Mouse (Mus musculus) monocyte, adult 2 months (primary cell): ENCODE data around the gene Ubald1.

Experiments used
- DNase-seq, 2 experiments: peaks; one replicate each; pipeline ENCODE4 v3.0.0; 2022; ENCODE audit warnings: low spot score in 2 of 2, low read depth in 1 of 2

The Ubald1 gene

DNA sequence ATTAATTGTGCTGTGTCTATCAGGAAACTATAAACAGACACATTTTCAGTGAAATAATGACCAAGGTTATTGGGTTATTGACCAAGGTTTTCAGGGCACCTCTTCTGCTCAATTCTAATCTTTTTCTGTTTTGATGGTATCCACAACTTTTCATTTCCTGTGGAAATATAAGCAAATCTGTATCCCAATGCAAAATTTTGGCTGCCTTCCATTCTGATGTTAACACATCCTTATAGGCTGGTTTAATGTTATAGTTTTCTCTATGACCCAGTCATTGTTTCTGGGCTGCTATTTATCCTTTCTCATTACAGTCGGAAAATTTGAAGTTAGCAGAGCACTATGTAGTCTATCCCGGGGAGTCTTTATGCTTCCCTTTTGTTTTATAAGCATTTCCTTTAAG, 19.6 kb upstream of the Ubald1 start:
- no peak for DNase-seq

- no peak for DNase-seq
Measured at GRCm38 (mm10) chr16:4898881-4899280, 18.8 kb upstream of the Ubald1 start.

DNA sequence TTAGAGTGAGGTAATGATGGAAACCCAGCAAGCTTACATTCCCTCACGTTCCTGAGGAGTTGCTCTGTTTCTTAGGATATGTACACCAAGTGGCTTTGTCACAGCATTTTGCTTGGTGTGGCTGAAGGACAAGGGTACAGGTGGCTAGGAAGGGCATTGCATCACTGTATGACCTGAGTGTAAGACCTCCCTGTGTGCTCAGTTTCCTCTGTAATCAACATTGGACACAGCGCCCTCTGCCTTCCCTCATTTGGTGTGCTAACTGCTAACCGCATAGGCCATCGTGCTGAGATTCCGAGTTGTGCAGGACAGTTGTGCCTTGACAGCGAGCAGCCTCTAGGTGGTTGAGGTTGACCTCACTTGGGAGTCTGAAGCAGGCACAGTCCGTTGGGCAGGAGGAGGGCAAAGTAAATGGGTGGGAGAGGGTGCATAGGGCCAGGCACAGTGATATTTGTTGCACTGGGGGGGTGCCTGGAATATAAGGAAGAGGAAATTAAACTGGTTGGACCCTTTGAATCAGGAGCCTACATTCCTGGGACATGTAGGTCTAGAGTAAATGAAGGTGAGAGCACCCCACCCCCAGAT, 17.1 kb upstream of the Ubald1 start:
- no peak for DNase-seq

GRCm38 (mm10) chr16:4896249-4897027, 16.3 kb upstream of the Ubald1 start:
- no peak for DNase-seq

DNA sequence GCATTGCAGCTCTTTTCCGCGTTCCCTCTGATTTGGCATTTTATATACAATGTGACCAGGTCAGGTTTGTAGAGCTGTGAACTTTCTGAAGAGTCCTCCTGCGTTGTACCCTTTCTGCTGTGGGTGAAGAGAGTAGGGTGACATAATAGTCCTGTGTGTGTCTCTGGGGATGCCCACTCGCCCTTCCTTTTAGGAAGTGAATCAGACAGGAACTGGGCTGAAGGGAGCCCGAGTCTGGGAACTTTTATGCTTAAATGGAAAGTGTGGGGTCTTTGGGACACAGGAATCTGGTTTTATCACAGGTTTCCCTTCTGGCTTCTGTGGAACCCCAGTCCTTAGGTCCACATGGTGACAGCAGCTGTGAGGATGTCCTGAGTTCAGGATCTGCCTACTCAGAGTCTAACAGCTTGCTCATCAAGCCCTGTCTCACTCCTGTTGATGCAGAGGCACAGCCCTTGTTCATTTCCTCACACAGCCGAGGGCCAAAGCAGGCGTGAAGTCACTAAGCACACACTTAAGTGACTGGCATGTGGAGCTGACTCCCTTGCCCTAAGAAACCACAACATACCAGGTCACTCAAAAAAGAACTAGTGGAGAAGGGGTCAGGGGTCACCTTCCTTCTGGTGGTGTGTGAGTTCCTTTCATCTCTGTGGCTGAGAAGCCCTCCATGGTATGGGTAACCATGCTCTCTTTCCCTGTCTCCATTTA, 14.2 kb upstream of the Ubald1 start:
- no peak for DNase-seq

DNA sequence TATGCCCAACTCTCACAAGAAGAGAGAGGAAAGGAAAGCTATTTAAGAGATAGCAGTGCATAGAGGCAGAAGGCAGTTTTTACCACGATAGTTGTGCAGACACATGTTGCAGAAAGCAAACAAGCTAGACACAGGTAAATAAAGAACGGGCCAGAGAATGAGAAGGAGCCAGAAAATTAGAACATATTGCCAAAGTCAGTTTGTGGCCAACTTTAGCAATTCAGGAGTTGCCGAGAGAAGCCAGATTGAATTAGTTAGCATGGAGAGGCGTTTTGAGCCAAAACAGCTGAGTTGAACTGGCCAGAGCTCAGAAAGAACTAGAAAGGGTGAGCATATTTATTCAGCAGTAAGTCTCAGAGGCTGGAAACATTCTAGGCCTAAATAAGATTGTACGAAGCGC, 12.1 kb upstream of the Ubald1 start:
- no peak for DNase-seq

- DNase-seq: no peak
Measured at GRCm38 (mm10) chr16:4890201-4890709, 10.1 kb upstream of the Ubald1 start.

GRCm38 (mm10) chr16:4886690-4887020, 6.5 kb upstream of the Ubald1 start:
- no peak for DNase-seq

- peak in 1 of 2 experiments; percentile 68 for DNase-seq
Measured at GRCm38 (mm10) chr16:4885760-4886689, 5.9 kb upstream of the Ubald1 start, which contains the start of gene Mgrn1. Gene Mgrn1 (plus strand): TSS chr16:4886249.

- DNase-seq: no peak
Measured at GRCm38 (mm10) chr16:4884930-4885329, 4.8 kb upstream of the Ubald1 start.

- DNase-seq: no peak
Measured at GRCm38 (mm10) chr16:4881400-4882351, 1.6 kb upstream of the Ubald1 start.

DNA sequence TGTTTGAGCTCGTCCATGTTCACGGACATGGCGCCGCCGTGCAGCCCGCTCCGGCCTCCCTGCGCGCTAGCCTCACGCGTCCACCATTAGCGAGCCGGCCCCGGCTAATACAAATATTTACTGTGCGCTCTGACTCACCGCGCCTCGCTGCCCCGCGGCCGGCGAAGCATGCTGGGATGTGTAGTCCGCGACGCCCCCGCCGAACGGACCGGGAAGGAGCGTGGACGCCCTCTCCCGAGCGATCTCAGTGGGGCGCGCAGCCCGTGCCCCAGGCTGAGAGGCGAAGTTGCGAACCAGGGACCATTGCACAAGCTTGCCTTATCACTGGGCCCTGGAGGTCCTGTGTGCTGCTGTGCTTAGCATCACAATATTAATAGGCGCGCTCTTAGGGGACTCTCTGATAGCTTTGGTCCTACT, 399 bp downstream of the Ubald1 start:
- DNase-seq: peak; percentile 71 to 82

- DNase-seq: no peak
Measured at GRCm38 (mm10) chr16:4879101-4879707, 911 bp downstream of the Ubald1 start.

DNA sequence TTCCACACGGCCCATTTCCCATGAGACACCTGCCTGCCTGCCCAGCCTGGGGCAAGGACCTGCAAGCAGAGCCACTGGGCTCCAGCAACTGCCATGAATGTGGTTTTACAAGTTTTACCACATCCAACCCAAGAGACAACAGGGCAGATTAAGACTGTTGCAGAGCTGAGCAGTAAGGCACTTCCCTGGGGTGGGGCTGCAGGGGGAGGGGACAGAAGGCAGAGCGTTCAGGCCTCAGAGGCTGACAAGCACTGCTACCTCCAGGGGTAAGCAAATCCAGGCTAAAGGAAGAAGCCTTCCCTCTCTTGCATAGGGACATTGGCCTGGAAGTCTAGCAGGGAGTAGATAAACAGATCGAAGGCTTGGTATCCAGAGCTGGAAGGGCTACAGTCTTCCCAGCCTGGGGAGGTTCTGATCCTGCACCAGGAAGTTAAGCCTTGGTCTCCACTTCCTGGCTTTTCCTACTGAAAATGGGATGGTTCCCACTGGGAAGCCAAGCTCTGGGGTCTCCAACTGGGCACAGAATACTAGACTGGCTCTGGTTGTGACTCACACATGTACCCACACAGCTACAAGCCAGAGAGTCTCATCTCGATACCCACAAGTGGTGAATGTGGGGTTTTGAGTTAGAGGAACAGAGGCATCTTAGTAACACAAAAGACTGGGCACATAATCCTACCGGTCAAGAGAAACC, 1.8 kb downstream of the Ubald1 start:
- no peak for DNase-seq

- DNase-seq: no peak
Measured at GRCm38 (mm10) chr16:4877701-4878100, 2.4 kb downstream of the Ubald1 start.

GRCm38 (mm10) chr16:4877195-4877594, 2.9 kb downstream of the Ubald1 start:
- no peak for DNase-seq

DNA sequence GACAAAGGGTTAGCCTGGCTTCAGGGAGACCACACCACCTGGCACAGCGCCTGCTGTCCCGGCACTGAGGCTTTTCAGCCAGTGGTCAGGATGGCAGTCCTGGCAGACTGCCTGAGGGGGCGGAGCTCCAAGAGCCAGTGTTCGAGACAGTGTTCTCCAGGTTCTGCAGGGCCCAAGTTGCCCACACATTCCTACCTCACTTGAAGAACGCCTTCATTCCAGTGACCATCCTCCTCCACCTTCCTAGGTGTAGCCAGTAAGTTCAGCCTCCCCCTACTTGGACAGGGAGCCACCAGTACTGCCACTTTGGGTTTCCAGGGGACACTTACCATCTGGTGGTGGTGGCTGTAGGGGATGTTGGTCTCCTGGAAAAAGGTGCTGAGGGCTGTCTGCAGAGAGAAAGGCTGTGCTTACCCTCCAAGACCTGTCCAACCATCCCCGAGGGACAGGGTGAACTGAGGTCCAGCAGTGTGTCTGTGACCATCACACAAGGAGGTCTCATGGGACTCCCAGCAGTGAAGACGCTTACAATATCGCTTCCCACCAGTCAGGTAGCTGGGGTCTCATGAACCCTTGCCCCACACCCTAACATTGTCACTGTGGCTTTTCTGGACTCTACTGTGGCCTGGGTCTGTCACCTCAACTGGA, 4.0 kb downstream of the Ubald1 start:
- DNase-seq: no peak
